Mouse (Mus musculus) lung, embryonic 15.5 days (tissue): ENCODE results near the gene Mef2c. TPM values are rescaled to one million over a fixed set of nuclear protein-coding genes. Genes with fewer than 3 reads are reported as not detected.

Source experiments
- ATAC-seq: fragments of 200-750 bp; cut with Nextera tagmentation; 2 replicates; pipeline ENCODE4 v1.8.0; 2017; ENCODE audit warnings: moderate number of reproducible peaks, borderline replicate concordance; ENCODE audit not compliant: low FRiP score, low TSS enrichment; ENCODE audit errors: extremely low read depth
- H3K27ac ChIP-seq: fragments of 300-500 bp; sonication (generic); 2 replicates; pipeline ENCODE4 v1.5.1; 2015; ENCODE audit warnings: moderate library complexity, mild to moderate bottlenecking, inconsistent platforms
- H3K27me3 ChIP-seq: fragments of 300-500 bp; sonication (generic); 2 replicates; pipeline ENCODE4 v1.6.1; 2015; ENCODE audit warnings: inconsistent platforms
- H3K36me3 ChIP-seq: fragments of 300-500 bp; sonication (generic); 2 replicates; pipeline ENCODE4 v1.6.1; 2015; ENCODE audit warnings: inconsistent platforms
- H3K4me1 ChIP-seq: fragments of 300-500 bp; sonication (generic); 2 replicates; pipeline ENCODE4 v1.6.1; 2015; ENCODE audit warnings: inconsistent platforms
- H3K4me2 ChIP-seq: fragments of 300-500 bp; sonication (generic); 2 replicates; pipeline ENCODE4 v1.6.1; 2015; ENCODE audit warnings: inconsistent platforms, mild to moderate bottlenecking, moderate library complexity
- H3K4me3 ChIP-seq: fragments of 300-500 bp; sonication (generic); 2 replicates; pipeline ENCODE4 v1.5.1; 2015; ENCODE audit warnings: mild to moderate bottlenecking, inconsistent platforms
- H3K9ac ChIP-seq: fragments of 300-500 bp; sonication (generic); 2 replicates; pipeline ENCODE4 v1.6.1; 2015; ENCODE audit warnings: inconsistent platforms
- H3K9me3 ChIP-seq: fragments of 300-500 bp; sonication (generic); 2 replicates; pipeline ENCODE4 v1.6.1; 2016; ENCODE audit warnings: inconsistent platforms
- WGBS: fragments of 180-500 bp; shearing (Covaris S2); methylation state at CpG from one replicate; pipeline ENCODE4 v1.1.7; 2015; 5-methylcytosine and 5-hydroxymethylcytosine counted together
- polyA plus RNA-seq: library from polyadenylated mRNA; unstranded; fragments of >200 nt; fragmentation: Nextera tagmentation; extraction: Ambion mirVana; gene quantifications from 2 replicates; pipeline ENCODE4 v1.2.1, GENCODE M21; 2015

Mef2c gene
- polyA plus RNA-seq, 1 experiment from 2014 or later = 57.8 TPM

DNA sequence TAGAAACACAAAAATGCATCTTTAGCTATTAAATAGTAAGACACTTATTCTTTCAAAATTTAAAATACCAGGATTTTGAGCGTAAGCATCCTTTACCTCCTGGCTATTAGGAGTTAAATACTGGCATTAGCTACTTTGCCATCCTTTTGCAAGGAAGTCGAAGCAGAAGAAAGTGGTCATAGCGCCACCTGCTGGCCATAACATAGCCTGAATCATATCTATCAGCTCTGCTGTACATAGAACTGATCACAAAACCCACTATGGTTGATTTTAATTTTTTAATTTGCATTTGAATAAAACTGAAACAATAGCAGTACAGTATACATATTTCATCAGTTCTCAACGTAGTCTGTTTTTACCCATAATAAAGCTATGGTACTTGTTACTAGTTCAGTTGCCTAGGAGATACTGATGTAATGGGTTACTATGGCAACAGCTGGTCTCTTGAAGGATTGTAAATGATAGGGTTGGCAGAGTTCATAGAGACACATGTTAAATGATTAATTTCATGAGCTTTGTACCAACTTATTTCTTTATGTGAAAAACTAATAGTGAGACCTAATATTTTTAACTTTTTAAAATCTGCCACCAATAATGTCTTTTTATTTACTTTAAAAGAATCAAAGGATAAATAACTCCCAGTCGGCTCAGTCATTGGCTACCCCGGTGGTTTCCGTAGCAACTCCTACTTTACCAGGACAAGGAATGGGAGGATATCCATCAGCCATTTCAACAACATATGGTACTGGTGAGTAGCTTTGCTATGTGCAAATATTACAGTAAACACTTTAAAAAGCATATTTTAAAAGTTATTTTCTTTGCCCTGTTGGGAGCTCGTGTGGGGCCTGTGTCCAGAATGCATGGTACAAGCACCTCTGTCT lies 151.3 kb downstream of the Mef2c start:
- 34% methylated on average over 8 of the region's 8 CpGs for whole genome bisulfite sequencing
- H3K36me3 ChIP-seq = no peaks in the 10 kb centered on the region
- H3K9ac ChIP-seq = no peak overlapping the region
- no peaks in the 10 kb centered on the region for H3K9me3 ChIP-seq
- no peak; the same call in 1 of the 2 replicates for ATAC-seq
- H3K27me3 ChIP-seq = no peaks in the 10 kb centered on the region
- no peak overlapping the region for H3K27ac ChIP-seq
- no peaks in the 10 kb centered on the region for H3K4me1 ChIP-seq
- no peak overlapping the region for H3K4me3 ChIP-seq
- H3K4me2 ChIP-seq = no peak overlapping the region

DNA sequence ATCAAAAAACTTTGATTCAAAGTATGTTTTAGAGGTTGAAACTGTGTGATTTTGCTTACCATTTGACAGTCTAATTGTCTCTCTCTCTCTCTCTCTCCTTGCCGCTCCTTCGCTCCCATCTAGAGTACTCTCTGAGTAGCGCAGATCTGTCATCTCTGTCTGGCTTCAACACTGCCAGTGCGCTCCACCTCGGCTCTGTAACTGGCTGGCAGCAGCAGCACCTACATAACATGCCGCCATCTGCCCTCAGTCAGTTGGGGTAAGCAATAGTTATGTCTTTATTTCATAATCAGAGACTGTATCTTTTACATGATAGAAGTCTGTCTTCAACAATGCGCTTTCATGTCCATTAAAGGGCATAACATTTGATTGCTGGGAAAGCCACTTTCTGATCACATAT lies 152.3 kb downstream of the Mef2c start:
- no peak overlapping the region for H3K9ac ChIP-seq
- no peak overlapping the region for H3K27ac ChIP-seq
- no peaks in the 10 kb centered on the region for H3K27me3 ChIP-seq
- H3K4me3 ChIP-seq = no peak overlapping the region
- H3K36me3 ChIP-seq = no peaks in the 10 kb centered on the region
- no peaks in the 10 kb centered on the region for H3K4me1 ChIP-seq
- H3K9me3 ChIP-seq = no peaks in the 10 kb centered on the region
- WGBS = 83% methylated on average over 7 of the region's 7 CpGs
- no peak for ATAC-seq
- H3K4me2 ChIP-seq = no peak overlapping the region

DNA sequence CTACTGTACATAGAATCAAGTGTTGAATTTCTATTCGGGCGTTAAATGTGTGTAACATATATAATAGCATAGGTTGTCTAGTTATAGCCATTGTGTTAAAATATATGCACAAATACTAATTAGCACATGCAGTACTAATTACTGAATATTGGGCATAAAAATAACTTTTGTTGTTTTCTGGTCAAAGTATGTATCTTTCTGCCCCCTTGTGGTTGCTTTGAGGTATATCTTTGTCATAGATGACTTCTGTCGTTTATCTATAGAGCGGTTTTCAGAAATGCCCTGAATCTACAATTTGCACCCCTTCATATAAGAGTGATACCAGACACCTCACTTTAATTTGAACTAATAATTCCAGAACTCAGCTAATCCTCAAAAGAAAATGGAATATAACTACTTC lies 152.9 kb downstream of the Mef2c start:
- no peaks in the 10 kb centered on the region for H3K27me3 ChIP-seq
- no peak overlapping the region for H3K4me3 ChIP-seq
- 76% methylated on average over 4 of the region's 4 CpGs for WGBS
- no peak overlapping the region for H3K27ac ChIP-seq
- no peak overlapping the region for H3K4me2 ChIP-seq
- H3K9ac ChIP-seq = no peak overlapping the region
- no peaks in the 10 kb centered on the region for H3K4me1 ChIP-seq
- H3K36me3 ChIP-seq = no peaks in the 10 kb centered on the region
- no peaks in the 10 kb centered on the region for H3K9me3 ChIP-seq
- no peak for ATAC-seq

DNA sequence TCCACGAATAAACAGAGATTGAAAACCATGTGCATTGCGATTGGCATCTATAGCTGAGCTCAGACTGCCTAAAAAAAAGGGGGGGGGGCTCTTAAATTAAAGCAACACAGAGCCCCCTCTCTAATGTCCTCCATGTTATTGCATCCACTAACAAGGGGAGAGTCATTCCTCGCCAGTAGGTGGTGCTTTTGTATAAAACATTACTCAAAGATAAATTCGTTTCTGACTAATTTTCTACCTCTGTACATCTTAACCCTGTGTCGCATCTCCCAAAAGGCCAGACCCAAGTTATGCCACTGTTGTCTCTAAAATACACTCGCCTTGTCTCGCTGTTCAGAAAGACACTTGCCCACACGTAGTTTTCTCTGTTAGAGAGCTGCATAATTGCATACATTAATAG lies 156.9 kb downstream of the Mef2c start:
- ATAC-seq = no peak
- Histone ChIP-seq H3K27ac (no peak overlapping the region), H3K4me3 (no peak overlapping the region), H3K4me1 (no peaks in the 10 kb centered on the region), H3K36me3 (no peaks in the 10 kb centered on the region), H3K27me3 (no peaks in the 10 kb centered on the region), H3K9me3 (no peaks in the 10 kb centered on the region), H3K4me2 (no peak overlapping the region), H3K9ac (no peak overlapping the region)
- 59% methylated on average over 8 of the region's 8 CpGs for WGBS

DNA sequence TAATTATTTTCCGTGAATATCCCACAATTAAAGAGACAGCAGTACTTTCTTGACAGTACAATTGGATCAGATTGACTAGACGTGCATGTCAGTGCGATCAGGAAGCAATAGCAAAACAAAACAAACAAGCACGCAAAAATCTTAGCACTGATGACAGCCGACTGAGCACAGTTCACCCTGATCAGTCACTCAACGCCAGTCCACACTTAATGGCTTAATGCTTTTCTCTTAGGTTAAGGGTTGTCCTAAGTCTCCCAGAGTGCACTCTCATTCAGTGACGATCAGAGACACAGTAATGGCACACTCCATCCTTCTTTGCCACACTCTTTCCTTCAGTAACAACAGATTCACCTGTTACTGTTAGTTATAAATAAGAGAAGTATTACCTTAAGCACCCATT lies 157.3 kb downstream of the Mef2c start:
- Histone ChIP-seq H3K4me1 (no peaks in the 10 kb centered on the region), H3K36me3 (no peaks in the 10 kb centered on the region), H3K9me3 (no peaks in the 10 kb centered on the region), H3K27me3 (no peaks in the 10 kb centered on the region), H3K9ac (no peak overlapping the region), H3K4me2 (no peak overlapping the region), H3K4me3 (no peak overlapping the region), H3K27ac (no peak overlapping the region)
- WGBS = 52% methylated on average over 7 of the region's 7 CpGs
- ATAC-seq = no peak

DNA sequence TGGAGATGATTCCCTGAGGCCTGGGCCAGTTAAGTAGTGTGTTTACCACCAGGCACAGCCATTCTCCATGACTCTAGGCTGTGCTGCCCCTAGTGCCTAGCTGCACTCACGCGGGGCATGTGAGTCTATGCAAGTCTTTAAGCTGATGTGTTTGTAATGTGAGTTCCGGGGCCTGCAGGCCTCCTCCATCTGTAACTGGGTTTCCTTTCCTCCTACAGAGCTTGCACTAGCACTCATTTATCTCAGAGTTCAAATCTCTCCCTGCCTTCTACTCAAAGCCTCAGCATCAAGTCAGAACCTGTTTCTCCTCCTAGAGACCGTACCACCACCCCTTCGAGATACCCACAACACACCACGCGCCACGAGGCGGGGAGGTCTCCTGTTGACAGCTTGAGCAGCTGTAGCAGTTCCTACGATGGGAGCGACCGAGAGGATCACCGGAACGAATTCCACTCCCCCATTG lies 158.3 kb downstream of the Mef2c start:
- no peaks in the 10 kb centered on the region for H3K27me3 ChIP-seq
- no peaks in the 10 kb centered on the region for H3K9me3 ChIP-seq
- WGBS = 64% methylated on average over 14 of the region's 14 CpGs
- H3K4me2 ChIP-seq = no peak overlapping the region
- no peak overlapping the region for H3K9ac ChIP-seq
- H3K36me3 ChIP-seq = no peaks in the 10 kb centered on the region
- H3K4me3 ChIP-seq = no peak overlapping the region
- H3K27ac ChIP-seq = no peak overlapping the region
- no peaks in the 10 kb centered on the region for H3K4me1 ChIP-seq
- no peak for ATAC-seq

DNA sequence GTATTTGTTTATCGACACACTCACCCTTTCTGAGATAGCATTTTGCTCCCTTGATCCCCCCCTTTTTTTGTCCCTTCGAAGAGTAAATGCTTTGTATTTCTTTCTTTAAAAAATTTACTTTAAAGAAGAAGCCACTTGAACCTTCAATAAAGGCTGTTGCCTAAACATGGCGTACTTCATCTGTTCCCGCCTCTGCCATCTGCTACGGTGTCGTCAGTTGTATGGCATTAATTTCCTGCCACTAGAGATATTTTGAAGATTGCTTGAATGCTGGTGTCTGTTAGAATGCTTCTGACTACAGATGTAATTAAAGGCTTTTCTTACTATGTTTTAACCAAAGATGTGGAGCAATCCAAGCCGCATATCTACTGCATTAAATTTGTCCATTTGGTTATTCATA lies 162.3 kb downstream of the Mef2c start:
- Histone ChIP-seq H3K9me3 (no peaks in the 10 kb centered on the region), H3K4me3 (no peak overlapping the region), H3K27me3 (no peaks in the 10 kb centered on the region), H3K9ac (no peak overlapping the region), H3K27ac (no peak overlapping the region), H3K4me1 (no peaks in the 10 kb centered on the region), H3K36me3 (no peaks in the 10 kb centered on the region), H3K4me2 (no peak overlapping the region)
- WGBS = 83% methylated on average over 7 of the region's 7 CpGs
- no peak for ATAC-seq

DNA sequence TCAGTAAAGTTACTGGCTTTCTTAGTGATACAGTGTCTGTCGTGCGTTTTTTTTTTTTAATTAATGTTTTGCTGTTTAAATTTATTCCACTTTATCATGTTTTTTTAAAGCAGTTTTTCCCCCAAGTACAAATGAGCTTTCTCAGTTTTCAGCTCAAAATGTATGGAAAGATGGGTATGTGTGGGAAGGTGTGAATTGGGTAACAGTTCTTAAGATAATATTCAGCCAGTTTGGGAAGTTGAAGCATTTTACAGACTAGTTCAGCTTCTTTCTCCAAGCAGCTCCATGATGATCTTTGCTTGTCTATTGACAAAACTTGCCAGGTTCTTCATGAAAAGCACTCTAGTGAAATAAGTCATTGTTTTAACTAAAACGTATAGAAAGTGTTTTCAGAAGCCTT lies 163.2 kb downstream of the Mef2c start:
- Histone ChIP-seq H3K4me3 (no peak overlapping the region), H3K36me3 (no peaks in the 10 kb centered on the region), H3K9ac (no peak overlapping the region), H3K4me1 (no peaks in the 10 kb centered on the region), H3K27ac (no peak overlapping the region), H3K27me3 (no peaks in the 10 kb centered on the region), H3K9me3 (no peaks in the 10 kb centered on the region), H3K4me2 (no peak overlapping the region)
- 74% methylated on average over 3 of the region's 3 CpGs for WGBS
- ATAC-seq = no peak

DNA sequence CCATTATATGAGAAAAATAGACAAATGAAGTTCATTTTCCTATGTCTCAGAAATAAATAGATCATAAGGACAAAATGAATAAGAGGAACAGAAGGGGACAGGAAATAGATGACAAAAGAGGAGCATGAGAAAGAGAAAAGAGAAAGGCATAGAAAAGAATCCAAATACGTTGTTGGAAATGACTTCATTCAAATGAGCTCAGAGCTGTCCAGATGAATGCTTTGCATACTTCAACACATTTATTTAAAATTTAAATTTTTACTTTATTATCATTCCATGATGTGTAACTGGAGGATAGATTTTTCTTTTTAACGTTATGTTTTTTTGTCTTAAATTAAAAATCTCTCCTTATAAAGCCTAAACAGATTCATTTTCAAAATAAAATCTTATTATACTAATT lies 203.8 kb downstream of the Mef2c start:
- H3K9ac ChIP-seq = no peak overlapping the region
- H3K9me3 ChIP-seq = no peaks in the 10 kb centered on the region
- no peak overlapping the region for H3K4me2 ChIP-seq
- H3K4me1 ChIP-seq = no peaks in the 10 kb centered on the region
- peaks cover 18% of the 10 kb centered on the region for H3K27me3 ChIP-seq
- H3K4me3 ChIP-seq = no peak overlapping the region
- ATAC-seq = no peak
- WGBS = 62% methylated on average over 2 of the region's 2 CpGs
- H3K36me3 ChIP-seq = no peaks in the 10 kb centered on the region
- no peak overlapping the region for H3K27ac ChIP-seq

DNA sequence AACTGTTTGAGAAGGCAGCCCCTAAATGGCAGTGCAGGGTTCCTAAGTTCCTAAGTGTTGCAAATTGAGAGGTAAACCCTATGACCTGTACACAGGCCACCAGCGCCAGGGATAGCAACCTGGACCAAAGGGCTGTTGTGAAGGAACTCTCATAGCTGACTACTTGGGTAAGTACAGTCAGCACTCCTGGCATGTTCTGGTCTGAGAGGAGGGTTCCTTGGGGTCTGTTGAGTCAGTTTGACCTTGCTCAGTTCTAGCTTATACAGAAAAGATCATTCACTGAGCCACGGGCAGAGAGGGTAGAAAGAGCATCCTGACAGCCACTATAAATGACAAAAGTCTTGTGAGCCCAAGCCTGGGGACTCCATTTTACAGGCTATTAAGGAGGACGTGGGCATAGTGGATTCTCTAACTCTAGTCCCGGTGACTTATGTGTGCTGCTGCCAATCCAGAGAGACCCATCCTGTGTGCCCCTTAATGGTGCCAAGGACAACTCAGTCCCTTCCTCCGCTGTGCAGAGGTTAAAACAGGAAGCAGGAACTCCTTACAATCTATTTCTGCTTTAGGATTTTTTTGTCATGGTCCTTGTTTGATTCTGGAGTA lies 209.0 kb downstream of the Mef2c start:
- no peak overlapping the region for H3K4me3 ChIP-seq
- no peak overlapping the region for H3K4me2 ChIP-seq
- H3K27ac ChIP-seq = no peak overlapping the region
- H3K27me3 ChIP-seq = peaks cover 70% of the 10 kb centered on the region
- no peaks in the 10 kb centered on the region for H3K36me3 ChIP-seq
- H3K9ac ChIP-seq = no peak overlapping the region
- ATAC-seq = no peak
- WGBS = 27% methylated on average over 5 of the region's 5 CpGs
- peaks cover 4% of the 10 kb centered on the region; the same call in 1 of the 2 replicates for H3K4me1 ChIP-seq
- H3K9me3 ChIP-seq = no peaks in the 10 kb centered on the region

DNA sequence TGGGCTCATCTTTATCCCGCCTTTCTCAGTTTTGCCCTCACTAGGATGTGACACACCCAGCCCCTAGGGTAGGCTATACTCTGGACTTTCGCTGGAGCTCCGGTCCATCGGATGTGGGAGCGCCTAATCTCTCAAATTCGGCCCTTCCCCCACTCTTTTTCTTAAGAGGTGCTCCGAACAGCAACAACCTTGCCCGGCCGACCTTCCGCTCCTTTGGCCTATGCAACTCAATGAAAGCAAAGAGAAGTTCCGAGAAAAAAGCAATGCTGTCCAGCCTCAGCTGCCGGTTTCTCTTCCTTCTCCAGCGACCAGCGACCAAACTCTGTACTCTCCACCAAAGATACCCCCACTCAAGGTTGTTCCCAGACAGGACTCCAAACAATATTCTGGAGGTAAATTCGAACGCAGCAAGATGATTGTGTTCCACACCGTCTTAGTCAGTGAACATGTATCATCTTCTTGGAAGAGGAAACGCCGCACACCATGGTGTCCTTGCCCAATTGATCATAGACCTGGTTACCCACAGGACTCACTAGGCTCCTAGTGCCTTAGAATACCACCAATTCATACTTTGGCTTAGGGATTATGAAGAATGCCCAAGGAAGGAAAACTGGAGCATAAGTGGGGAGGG lies 209.9 kb downstream of the Mef2c start:
- WGBS = 3% methylated on average over 19 of the region's 19 CpGs
- Histone ChIP-seq H3K9me3 (no peaks in the 10 kb centered on the region), H3K27me3 (peaks cover 79% of the 10 kb centered on the region), H3K36me3 (no peaks in the 10 kb centered on the region), H3K9ac (no peak overlapping the region), H3K4me1 (peaks cover 4% of the 10 kb centered on the region; the same call in 1 of the 2 replicates), H3K4me2 (no peak overlapping the region), H3K27ac (no peak overlapping the region), H3K4me3 (no peak overlapping the region)
- no peak for ATAC-seq
